Mouse (Mus musculus) hindbrain, embryonic 13.5 days (tissue): ENCODE data around the gene Rxrb. TPM values are rescaled to one million over a fixed set of nuclear protein-coding genes. Genes with fewer than 3 reads are reported as not detected.
"Not testable (repeated sequence)": the region's sequence is repeated elsewhere in the genome, so short reads cannot be mapped to it uniquely, and the experiment has no call there.

Source experiments
- ATAC-seq: fragments of 200-750 bp; cut with Nextera tagmentation; 2 replicates; pipeline ENCODE4 v1.8.0; 2017; ENCODE audit warnings: moderate TSS enrichment; ENCODE audit not compliant: low FRiP score
- H3K27ac ChIP-seq: fragments of 300-500 bp; sonication (generic); 2 replicates; pipeline ENCODE4 v1.5.1; 2015; ENCODE audit warnings: inconsistent platforms, mild to moderate bottlenecking, moderate library complexity
- H3K27me3 ChIP-seq: fragments of 300-500 bp; sonication (generic); 2 replicates; pipeline ENCODE4 v1.6.1; 2015; ENCODE audit warnings: mild to moderate bottlenecking, inconsistent platforms
- H3K36me3 ChIP-seq: fragments of 300-500 bp; sonication (generic); 2 replicates; pipeline ENCODE4 v1.6.1; 2015; ENCODE audit warnings: mild to moderate bottlenecking, inconsistent platforms
- H3K4me1 ChIP-seq: fragments of 300-500 bp; sonication (generic); replicated peaks from 2 replicates; pipeline ENCODE4 v1.6.1; 2015; ENCODE audit warnings: inconsistent platforms
- H3K4me2 ChIP-seq: fragments of 300-500 bp; sonication (generic); 2 replicates; pipeline ENCODE4 v1.6.1; 2015; ENCODE audit warnings: inconsistent platforms, mild to moderate bottlenecking, moderate library complexity
- H3K4me3 ChIP-seq: fragments of 300-500 bp; sonication (generic); 2 replicates; pipeline ENCODE4 v1.5.1; 2015; ENCODE audit warnings: mild to moderate bottlenecking, inconsistent platforms
- H3K9ac ChIP-seq: fragments of 300-500 bp; sonication (generic); 2 replicates; pipeline ENCODE4 v1.6.1; 2015; ENCODE audit warnings: mild to moderate bottlenecking, inconsistent platforms
- H3K9me3 ChIP-seq: fragments of 300-500 bp; sonication (generic); 2 replicates; pipeline ENCODE4 v1.6.1; 2016; ENCODE audit warnings: inconsistent platforms
- WGBS: fragments of 180-500 bp; shearing (Covaris S2); methylation state at CpG from one replicate; pipeline ENCODE4 v1.1.7; 2015; 5-methylcytosine and 5-hydroxymethylcytosine counted together
- polyA plus RNA-seq: library from polyadenylated mRNA; unstranded; fragments of >200 nt; fragmentation: Nextera tagmentation; extraction: Ambion mirVana; gene quantifications from 2 replicates; pipeline ENCODE4 v1.2.1, GENCODE M21; 2015

The Rxrb gene
- polyA plus RNA-seq: 56.8 and 59.2 TPM in 2 replicates

GRCm38 (mm10) chr17:34031465-34032173, at the start of gene Rxrb, which contains the start of gene Slc39a7:
Rxrb (plus strand) TSS chr17:34031812.
Slc39a7 (minus strand) TSS chr17:34031682.
- under 1% methylated on average over 75 of the region's 88 CpGs for WGBS
- Histone ChIP-seq H3K9ac (peak within 1 kb of the TSS; percentile 94), H3K4me3 (peak within 1 kb of the TSS; percentile 85), H3K36me3 (peaks cover 48% of the 10 kb centered on the region), H3K27me3 (no peaks in the 10 kb centered on the region), H3K4me1 (peaks cover 60% of the 10 kb centered on the region), H3K27ac (peak within 1 kb of the TSS; percentile 99), H3K4me2 (peak within 1 kb of the TSS; percentile 99), H3K9me3 (no peaks in the 10 kb centered on the region)
- ATAC-seq: peak; percentile 83

- peaks cover 28% of the 10 kb centered on the region for H3K4me1 ChIP-seq
- H3K4me2 ChIP-seq: peak overlapping the region; percentile 58
- 0 out of 2 replicates have a peak overlapping the region, but pooled peaks have one; percentile 71 for H3K9ac ChIP-seq
- H3K27ac ChIP-seq: peak overlapping the region; percentile 93
- H3K4me3 ChIP-seq: peak overlapping the region; percentile 52
- not testable (repeated sequence) for H3K9me3 ChIP-seq, ATAC-seq, H3K36me3 ChIP-seq
- 7% methylated on average over 8 of the region's 8 CpGs for WGBS
- peaks cover 35% of the 10 kb centered on the region for H3K27me3 ChIP-seq
Measured at GRCm38 (mm10) chr17:33982136-33982535, 49.5 kb upstream of the Rxrb start.

- H3K4me2 ChIP-seq: no peak overlapping the region
- ATAC-seq: no peak
Measured at GRCm38 (mm10) chr17:33991788-33992664, 39.6 kb upstream of the Rxrb start.

GRCm38 (mm10) chr17:33994959-33995358, 36.7 kb upstream of the Rxrb start:
- ATAC-seq: no peak
- Histone ChIP-seq H3K4me2 (no peak overlapping the region), H3K4me3 (no peak overlapping the region), H3K27me3 (peaks cover 24% of the 10 kb centered on the region), H3K36me3 (no peaks in the 10 kb centered on the region), H3K9ac (no peak overlapping the region), H3K9me3 (no peaks in the 10 kb centered on the region), H3K27ac (no peak overlapping the region), H3K4me1 (peaks cover 9% of the 10 kb centered on the region)
- WGBS: 87% methylated on average over 8 of the region's 8 CpGs

More at GRCm38 (mm10) chr17:33991788-33992664, 39.6 kb upstream of the Rxrb start:
- Histone ChIP-seq H3K9ac (no peak overlapping the region), H3K27me3 (peaks cover 10% of the 10 kb centered on the region; the same call in 1 of the 2 replicates), H3K4me1 (no peaks in the 10 kb centered on the region), H3K9me3 (no peaks in the 10 kb centered on the region), H3K4me3 (no peak overlapping the region), H3K36me3 (no peaks in the 10 kb centered on the region), H3K27ac (0 out of 2 replicates have a peak overlapping the region, but pooled peaks have one; percentile 8)
- 30% methylated on average over 10 of the region's 10 CpGs for WGBS

GRCm38 (mm10) chr17:33995651-33996050, 36.0 kb upstream of the Rxrb start:
- no peaks in the 10 kb centered on the region for H3K36me3 ChIP-seq
- H3K4me1 ChIP-seq: peaks cover 15% of the 10 kb centered on the region
- 73% methylated on average over 3 of the region's 3 CpGs for WGBS
- no peak for ATAC-seq
- H3K9ac ChIP-seq: no peak overlapping the region
- no peaks in the 10 kb centered on the region for H3K9me3 ChIP-seq
- H3K27me3 ChIP-seq: peaks cover 31% of the 10 kb centered on the region
- H3K4me3 ChIP-seq: no peak overlapping the region
- H3K4me2 ChIP-seq: no peak overlapping the region
- no peak overlapping the region for H3K27ac ChIP-seq

GRCm38 (mm10) chr17:33997025-33997424, 34.6 kb upstream of the Rxrb start:
- Histone ChIP-seq H3K4me1 (peaks cover 15% of the 10 kb centered on the region), H3K27me3 (peaks cover 45% of the 10 kb centered on the region)
- not testable (repeated sequence) for H3K9me3 ChIP-seq, ATAC-seq, H3K36me3 ChIP-seq, H3K27ac ChIP-seq, H3K4me2 ChIP-seq, H3K9ac ChIP-seq, H3K4me3 ChIP-seq
- 88% methylated on average over 2 of the region's 2 CpGs for WGBS

- Histone ChIP-seq H3K27me3 (peaks cover 49% of the 10 kb centered on the region), H3K4me1 (peaks cover 15% of the 10 kb centered on the region)
- H3K36me3 ChIP-seq, H3K9me3 ChIP-seq, H3K9ac ChIP-seq, H3K4me2 ChIP-seq, ATAC-seq, H3K4me3 ChIP-seq, H3K27ac ChIP-seq: not testable (repeated sequence)
- WGBS: 69% methylated on average over 5 of the region's 5 CpGs
Measured at GRCm38 (mm10) chr17:33998697-33999096, 32.9 kb upstream of the Rxrb start.

- Histone ChIP-seq H3K27me3 (peaks cover 49% of the 10 kb centered on the region), H3K4me1 (peaks cover 15% of the 10 kb centered on the region), H3K4me2 (peak overlapping the region; percentile 93), H3K9me3 (no peaks in the 10 kb centered on the region), H3K4me3 (peak overlapping the region; percentile 52), H3K9ac (peak overlapping the region; percentile 69), H3K27ac (no peak overlapping the region), H3K36me3 (no peaks in the 10 kb centered on the region)
- peak; percentile 69; the same call in 1 of the 2 replicates for ATAC-seq
- 3% methylated on average over 76 of the region's 87 CpGs for WGBS
Measured at GRCm38 (mm10) chr17:33999341-34000149, 32.1 kb upstream of the Rxrb start.

GRCm38 (mm10) chr17:34000150-34000537, 31.5 kb upstream of the Rxrb start, which contains the start of gene H2-K1:
H2-K1 (minus strand) TSS chr17:34000347.
- Histone ChIP-seq H3K4me1 (peaks cover 15% of the 10 kb centered on the region), H3K36me3 (no peaks in the 10 kb centered on the region)

GRCm38 (mm10) chr17:34000796-34001195, 30.8 kb upstream of the Rxrb start:
- H3K27me3 ChIP-seq: peaks cover 49% of the 10 kb centered on the region
- H3K9me3 ChIP-seq, H3K9ac ChIP-seq, H3K27ac ChIP-seq, H3K4me3 ChIP-seq, H3K36me3 ChIP-seq, ATAC-seq, H3K4me2 ChIP-seq: not testable (repeated sequence)
- 65% methylated on average over 2 of the region's 2 CpGs for WGBS
- H3K4me1 ChIP-seq: peaks cover 15% of the 10 kb centered on the region

More at GRCm38 (mm10) chr17:34000150-34000537, 31.5 kb upstream of the Rxrb start, which contains the start of gene H2-K1:
- Histone ChIP-seq H3K9me3 (no peaks in the 10 kb centered on the region), H3K27me3 (peaks cover 49% of the 10 kb centered on the region), H3K4me3 (peak within 1 kb of the TSS; percentile 52), H3K9ac (peak within 1 kb of the TSS; percentile 69), H3K27ac (no peak within 1 kb of the TSS), H3K4me2 (peak within 1 kb of the TSS; percentile 93)
- under 1% methylated on average over 23 of the region's 30 CpGs for WGBS
- peak; percentile 72 for ATAC-seq

GRCm38 (mm10) chr17:34003426-34003825, 28.2 kb upstream of the Rxrb start:
- Histone ChIP-seq H3K9me3 (no peaks in the 10 kb centered on the region), H3K27me3 (peaks cover 40% of the 10 kb centered on the region), H3K4me3 (no peak overlapping the region), H3K4me1 (peaks cover 15% of the 10 kb centered on the region), H3K9ac (no peak overlapping the region), H3K27ac (no peak overlapping the region), H3K4me2 (no peak overlapping the region), H3K36me3 (no peaks in the 10 kb centered on the region)
- 3% methylated on average over 5 of the region's 5 CpGs for WGBS
- no peak for ATAC-seq
